Mouse (Mus musculus) heart, adult 8-10 months (tissue): ENCODE measurements around the gene Rnf126. TPM values are rescaled to one million over a fixed set of nuclear protein-coding genes. Genes with fewer than 3 reads are reported as not detected.

Experiments
- total RNA-seq, 4 experiments: library from RNA; stranded (reverse); gene quantifications; 2 replicates each; pipeline ENCODE4 v1.2.4; 2022

Rnf126 gene
- total RNA-seq, 4 experiments from 2014 or later = 20.2 to 23.2 (median 21.5) TPM

Other genes with a start within 250 kb of the Rnf126 start
- gene Plpp2, start 233.2 kb downstream of the Rnf126 start, total RNA-seq = 1 to 10 TPM; 3.1 to 7.1 (median 4.8) TPM
- gene Mier2, start 211.8 kb downstream of the Rnf126 start, total RNA-seq = 10 to 100 TPM; 10.6 to 17.6 (median 15.3) TPM
- gene Theg, start 179.6 kb downstream of the Rnf126 start, total RNA-seq = not detected
- under 1 TPM in 1 of 4 experiments, not detected in 3; 0.16 TPM for gene C2cd4c, start 152.9 kb downstream of the Rnf126 start, total RNA-seq
- 1 to 10 TPM; 1.2 to 2.0 (median 1.2) TPM for gene Shc2, start 129.0 kb downstream of the Rnf126 start, total RNA-seq
- gene Odf3l2, start 121.2 kb downstream of the Rnf126 start, total RNA-seq = not detected
- not detected for gene Madcam1, start 102.4 kb downstream of the Rnf126 start, total RNA-seq
- gene Tpgs1, start 97.6 kb downstream of the Rnf126 start, total RNA-seq = 10 to 100 TPM; 14.5 to 20.0 (median 16.9) TPM
- gene Cdc34, start 84.8 kb downstream of the Rnf126 start, total RNA-seq = 100 to 1,000 TPM; 201 to 230 (median 213) TPM
- 1 to 10 TPM; 7.6 to 9.0 (median 8.3) TPM for gene Gzmm, start 77.9 kb downstream of the Rnf126 start, total RNA-seq
- gene Bsg, start 62.5 kb downstream of the Rnf126 start, total RNA-seq = 1,000 to 10,000 TPM; 1,424 to 1,552 (median 1,533) TPM
- 10 to 100 TPM; 13.7 to 16.7 (median 15.1) TPM for gene Hcn2, start 50.3 kb downstream of the Rnf126 start, total RNA-seq
- 10 to 100 TPM; 41.1 to 54.7 (median 47.0) TPM for gene Polrmt, start 20.4 kb downstream of the Rnf126 start, total RNA-seq
- not detected for gene Fgf22, start 11.9 kb downstream of the Rnf126 start, total RNA-seq
- 1 to 10 TPM; 2.9 to 5.8 (median 3.6) TPM for gene Fstl3, start 10.3 kb upstream of the Rnf126 start, total RNA-seq
- gene Prss57, start 24.0 kb upstream of the Rnf126 start, total RNA-seq = not detected
- 10 to 100 TPM; 37.8 to 53.8 (median 51.7) TPM for gene Palm, start 26.6 kb upstream of the Rnf126 start, total RNA-seq
- gene Misp, start 54.0 kb upstream of the Rnf126 start, total RNA-seq = under 1 TPM in 3 of 4 experiments, not detected in 1; 0.31 to 0.75 (median 0.60) TPM
- 10 to 100 TPM; 45.4 to 57.7 (median 49.9) TPM for gene Ptbp1, start 87.5 kb upstream of the Rnf126 start, total RNA-seq
- gene Prtn3, start 107.5 kb upstream of the Rnf126 start, total RNA-seq = 1 to 10 TPM in 1 of 4 experiments, not detected in 3; 2.4 TPM
- under 1 TPM in 3 of 4 experiments, not detected in 1; 0.19 to 0.41 (median 0.29) TPM for gene Plppr3, start 107.7 kb upstream of the Rnf126 start, total RNA-seq
- gene Elane, start 119.3 kb upstream of the Rnf126 start, total RNA-seq = under 1 TPM in 1 of 4 experiments, not detected in 3; 0.57 TPM
- 10 to 100 TPM; 12.7 to 46.8 (median 17.8) TPM for gene Cfd, start 123.9 kb upstream of the Rnf126 start, total RNA-seq
- gene Med16, start 142.0 kb upstream of the Rnf126 start, total RNA-seq = 10 to 100 TPM; 48.5 to 65.2 (median 53.3) TPM
- not detected for gene Gm26602, start 143.9 kb upstream of the Rnf126 start, total RNA-seq
- gene Kiss1r, start 150.0 kb upstream of the Rnf126 start, total RNA-seq = under 1 TPM; 0.28 to 0.62 (median 0.32) TPM
- gene R3hdm4, start 154.3 kb upstream of the Rnf126 start, total RNA-seq = 10 to 100 TPM; 75.2 to 85.9 (median 81.0) TPM
- gene Arid3a, start 160.1 kb upstream of the Rnf126 start, total RNA-seq = 1 to 10 TPM; 1.2 to 1.7 (median 1.3) TPM
- 10 to 100 TPM; 28.4 to 36.2 (median 29.6) TPM for gene Wdr18, start 193.2 kb upstream of the Rnf126 start, total RNA-seq
- under 1 TPM; 0.37 to 0.85 (median 0.63) TPM for gene Grin3b, start 203.8 kb upstream of the Rnf126 start, total RNA-seq
- 100 to 1,000 TPM; 116 to 120 (median 117) TPM for gene Tmem259, start 217.4 kb upstream of the Rnf126 start, total RNA-seq
- gene Cnn2, start 221.6 kb upstream of the Rnf126 start, total RNA-seq = 10 to 100 TPM; 27.1 to 35.7 (median 33.3) TPM
- gene Abca7, start 229.5 kb upstream of the Rnf126 start, total RNA-seq = 1 to 10 TPM; 7.5 to 8.5 (median 8.0) TPM
- 1 to 10 TPM; 2.9 to 5.1 (median 3.4) TPM for gene Arhgap45, start 249.7 kb upstream of the Rnf126 start, total RNA-seq